Mouse (Mus musculus) erythroblast, adult 5-6 weeks (primary cell): ENCODE data around the gene H2al1g. TPM values are rescaled to one million over a fixed set of nuclear protein-coding genes. Genes with fewer than 3 reads are reported as not detected.
"Not testable (repeated sequence)": the region's sequence is repeated elsewhere in the genome, so short reads cannot be mapped to it uniquely, and the experiment has no call there.

ENCODE experiments used
- ATAC-seq: replicated peaks from 2 replicates; pipeline ENCODE4 v1.8.0; 2016; ENCODE audit warnings: moderate number of reproducible peaks, mild to moderate bottlenecking, moderate TSS enrichment, inconsistent platforms; ENCODE audit not compliant: poor library complexity, low FRiP score, severe bottlenecking
- total RNA-seq, 2 experiments: library from RNA; stranded (forward) in 1 of 2; stranded (reverse) in 1 of 2; fragments of 150-400 nt in 1 of 2; fragments of 200-764, 138-1000 nt in 1 of 2; gene quantifications; 2 replicates each; pipeline versions ENCODE4 v1.2.3 to v1.2.4; 2015 to 2017; ENCODE audit warnings: low replicate concordance in 2 of 2

H2al1g gene
- not detected in 2 replicates for total RNA-seq (2015; ENCODE audit: low replicate concordance)
- total RNA-seq (2017; ENCODE audit: low replicate concordance): not detected in 2 replicates

- not testable (repeated sequence) for ATAC-seq
Measured at GRCm38 (mm10) chrX:11317956-11318355, at the start of gene H2al1g. TSS of gene H2al1g (plus strand) at chrX:11318256.

- ATAC-seq: no peak
Measured at GRCm38 (mm10) chrX:11269074-11269473, 49.0 kb upstream of the H2al1g start.

- no peak for ATAC-seq
Measured at GRCm38 (mm10) chrX:11273190-11273589, 44.9 kb upstream of the H2al1g start.

- ATAC-seq: no peak
Measured at GRCm38 (mm10) chrX:11277083-11277482, 41.0 kb upstream of the H2al1g start.

- ATAC-seq: no peak
Measured at GRCm38 (mm10) chrX:11280741-11281140, 37.3 kb upstream of the H2al1g start.

- no peak for ATAC-seq
Measured at GRCm38 (mm10) chrX:11288306-11288882, 29.7 kb upstream of the H2al1g start.

- ATAC-seq: no peak
Measured at GRCm38 (mm10) chrX:11289244-11289643, 28.8 kb upstream of the H2al1g start.

- not testable (repeated sequence) for ATAC-seq
Measured at GRCm38 (mm10) chrX:11298957-11299356, 19.1 kb upstream of the H2al1g start, which contains the start of gene H2al1a. TSS of gene H2al1a (plus strand) at chrX:11299257.

DNA sequence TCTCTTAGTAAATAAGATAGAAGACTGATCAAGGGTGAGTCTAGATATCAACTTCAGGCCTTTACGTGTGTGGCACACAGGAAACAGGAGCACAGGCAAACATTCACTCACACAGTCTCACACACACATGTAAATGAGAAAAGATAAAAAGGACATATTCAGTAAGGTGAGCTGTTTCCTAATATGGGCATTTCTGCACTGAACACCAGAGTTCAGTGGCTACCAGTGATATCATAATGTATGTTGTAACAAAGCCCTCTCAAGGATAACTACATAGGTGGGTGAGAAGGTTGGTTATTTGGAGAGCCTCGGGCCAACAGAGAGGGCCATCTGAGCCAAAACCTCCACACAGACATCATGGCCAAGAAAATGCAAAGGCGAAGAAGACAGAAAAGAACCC, 15.9 kb upstream of the H2al1g start, which contains the start of gene H2al1b:
Gene H2al1b, plus strand, starts transcription at position 301 of the 400 bp plus-strand sequence.
- not testable (repeated sequence) for ATAC-seq

DNA sequence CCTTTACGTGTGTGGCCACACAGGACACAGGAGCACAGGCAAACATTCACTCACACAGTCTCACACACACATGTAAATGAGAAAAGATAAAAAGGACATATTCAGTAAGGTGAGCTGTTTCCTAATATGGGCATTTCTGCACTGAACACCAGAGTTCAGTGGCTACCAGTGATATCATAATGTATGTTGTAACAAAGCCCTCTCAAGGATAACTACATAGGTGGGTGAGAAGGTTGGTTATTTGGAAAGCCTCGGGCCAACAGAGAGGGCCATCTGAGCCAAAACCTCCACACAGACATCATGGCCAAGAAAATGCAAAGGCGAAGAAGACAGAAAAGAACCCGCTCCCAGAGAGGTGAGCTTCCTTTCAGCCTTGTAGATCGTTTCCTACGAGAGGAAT, 12.7 kb upstream of the H2al1g start, which contains the start of gene H2al1c:
Gene H2al1c, plus strand, starts transcription at position 301 of the 400 bp plus-strand sequence.
- not testable (repeated sequence) for ATAC-seq

DNA sequence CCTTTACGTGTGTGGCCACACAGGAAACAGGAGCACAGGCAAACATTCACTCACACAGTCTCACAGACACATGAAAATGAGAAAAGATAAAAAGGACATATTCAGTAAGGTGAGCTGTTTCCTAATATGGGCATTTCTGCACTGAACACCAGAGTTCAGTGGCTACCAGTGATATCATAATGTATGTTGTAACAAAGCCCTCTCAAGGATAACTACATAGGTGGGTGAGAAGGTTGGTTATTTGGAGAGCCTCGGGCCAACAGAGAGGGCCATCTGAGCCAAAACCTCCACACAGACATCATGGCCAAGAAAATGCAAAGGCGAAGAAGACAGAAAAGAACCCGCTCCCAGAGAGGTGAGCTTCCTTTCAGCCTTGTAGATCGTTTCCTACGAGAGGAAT, 9.5 kb upstream of the H2al1g start, which contains the start of gene H2al1d:
Gene H2al1d, plus strand, starts transcription at position 301 of the 400 bp plus-strand sequence.
- ATAC-seq: not testable (repeated sequence)

DNA sequence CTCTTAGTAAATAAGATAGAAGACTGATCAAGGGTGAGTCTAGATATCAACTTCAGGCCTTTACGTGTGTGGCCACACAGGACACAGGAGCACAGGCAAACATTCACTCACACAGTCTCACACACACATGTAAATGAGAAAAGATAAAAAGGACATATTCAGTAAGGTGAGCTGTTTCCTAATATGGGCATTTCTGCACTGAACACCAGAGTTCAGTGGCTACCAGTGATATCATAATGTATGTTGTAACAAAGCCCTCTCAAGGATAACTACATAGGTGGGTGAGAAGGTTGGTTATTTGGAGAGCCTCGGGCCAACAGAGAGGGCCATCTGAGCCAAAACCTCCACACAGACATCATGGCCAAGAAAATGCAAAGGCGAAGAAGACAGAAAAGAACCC, 6.4 kb upstream of the H2al1g start, which contains the start of gene H2al1e:
Gene H2al1e, plus strand, starts transcription at position 301 of the 400 bp plus-strand sequence.
- not testable (repeated sequence) for ATAC-seq

- not testable (repeated sequence) for ATAC-seq
Measured at GRCm38 (mm10) chrX:11314858-11315257, 3.2 kb upstream of the H2al1g start, which contains the start of gene H2al1f. TSS of gene H2al1f (plus strand) at chrX:11315158.

- ATAC-seq: not testable (repeated sequence)
Measured at GRCm38 (mm10) chrX:11321192-11321591, 3.1 kb downstream of the H2al1g start, which contains the start of gene H2al1h. TSS of gene H2al1h (plus strand) at chrX:11321492.

DNA sequence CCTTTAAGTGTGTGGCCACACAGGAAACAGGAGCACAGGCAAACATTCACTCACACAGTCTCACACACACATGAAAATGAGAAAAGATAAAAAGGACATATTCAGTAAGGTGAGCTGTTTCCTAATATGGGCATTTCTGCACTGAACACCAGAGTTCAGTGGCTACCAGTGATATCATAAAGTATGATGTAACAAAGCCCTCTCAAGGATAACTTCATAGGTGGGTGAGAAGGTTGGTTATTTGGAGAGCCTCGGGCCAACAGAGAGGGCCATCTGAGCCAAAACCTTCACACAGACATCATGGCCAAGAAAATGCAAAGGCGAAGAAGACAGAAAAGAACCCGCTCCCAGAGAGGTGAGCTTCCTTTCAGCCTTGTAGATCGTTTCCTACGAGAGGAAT, 6.3 kb downstream of the H2al1g start, which contains the start of gene H2al1i:
Gene H2al1i, plus strand, starts transcription at position 301 of the 400 bp plus-strand sequence.
- not testable (repeated sequence) for ATAC-seq

GRCm38 (mm10) chrX:11327522-11327921, 9.5 kb downstream of the H2al1g start, which contains the start of gene H2al1j:
TSS of gene H2al1j (plus strand) at chrX:11327822.
- ATAC-seq: not testable (repeated sequence)

DNA sequence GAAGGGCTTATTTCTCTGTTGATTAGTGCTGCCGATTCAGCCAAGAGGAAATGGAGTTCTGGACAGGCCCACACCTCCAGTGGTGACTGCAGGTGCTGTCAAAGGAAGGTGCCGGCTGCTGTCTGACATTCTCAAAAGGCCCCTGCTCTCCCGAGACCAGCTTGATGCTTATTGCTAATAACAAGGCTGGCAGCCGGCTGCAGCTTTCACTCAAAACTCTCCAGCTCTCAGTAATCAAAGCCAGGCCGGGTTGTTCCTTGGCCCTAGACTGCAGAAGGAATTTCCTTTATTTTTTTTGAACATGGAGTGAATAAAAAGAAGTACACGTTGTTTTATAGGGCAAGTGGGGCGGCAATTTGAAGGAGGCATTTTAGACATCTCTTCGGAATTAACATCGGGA, 27.7 kb downstream of the H2al1g start:
- ATAC-seq: no peak

GRCm38 (mm10) chrX:11346756-11347155, 28.7 kb downstream of the H2al1g start:
- no peak for ATAC-seq

- no peak for ATAC-seq
Measured at GRCm38 (mm10) chrX:11360823-11361222, 42.8 kb downstream of the H2al1g start.

- ATAC-seq: no peak
Measured at GRCm38 (mm10) chrX:11361261-11361660, 43.2 kb downstream of the H2al1g start.

- no peak for ATAC-seq
Measured at GRCm38 (mm10) chrX:11363890-11364289, 45.8 kb downstream of the H2al1g start.
